Mouse (Mus musculus) ES-Bruce4 (cell line): ENCODE results near the gene Tmc6.

ENCODE experiments used
- CTCF ChIP-seq: IDR thresholded peaks from one replicate; pipeline ENCODE4 v1.8.1; 2011; ENCODE audit warnings: low read depth, low read length
- EP300 ChIP-seq: IDR thresholded peaks from 2 replicates; pipeline ENCODE4 v1.6.1; 2011; ENCODE audit warnings: low read depth, low read length; ENCODE audit not compliant: insufficient read depth
- POLR2A ChIP-seq: IDR thresholded peaks from one replicate; pipeline ENCODE4 v1.8.1; 2011; ENCODE audit warnings: low read length; ENCODE audit not compliant: insufficient read depth

DNA sequence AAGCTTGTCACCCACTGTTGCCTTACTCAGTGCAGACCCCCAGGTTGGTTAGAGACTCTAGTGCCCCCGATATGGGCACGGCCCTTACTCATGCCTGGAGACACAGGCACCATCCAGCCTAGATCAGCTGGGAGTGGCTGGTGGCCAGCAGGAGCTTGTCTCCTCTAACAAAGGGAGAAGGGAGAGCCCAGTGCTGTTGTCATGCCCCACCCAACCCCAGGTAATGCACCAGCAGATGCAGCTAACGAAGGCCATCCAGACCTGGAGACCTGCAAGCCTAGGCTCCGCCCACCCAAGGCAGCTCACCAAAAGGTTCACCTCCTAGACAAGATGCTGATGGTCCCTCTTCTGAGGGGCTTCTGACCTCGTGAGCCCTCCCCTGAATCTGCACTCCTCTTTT lies 16.6 kb downstream of the Tmc6 start:
- TF ChIP-seq CTCF (no peak), POLR2A (no peak), EP300 (no peak)
